Mouse (Mus musculus): Measurements from ENCODE around the gene Casp9. TPM values are rescaled to one million over a fixed set of nuclear protein-coding genes. Genes with fewer than 3 reads are reported as not detected.

Gene Casp9
- polyA plus RNA-seq, 1 experiment, result 19.0 TPM

- Histone ChIP-seq H3K4me1 (ENCODE audit: control insufficient read depth, insufficient read depth, low read length) (peaks cover 12% of the 10 kb centered on the region), H3K4me3 (replicated peaks; ENCODE audit: extremely low read depth, low read depth, low read length) (no peak overlapping the region)
- 88% methylated on average over 7 of the region's 7 CpGs for WGBS
- no peak for DNase-seq
- TF ChIP-seq CTCF (IDR thresholded peaks at IDR 0.05; ENCODE audit: insufficient read depth, low read length) (no peak), POLR2A (IDR thresholded peaks at IDR 0.05; ENCODE audit: borderline replicate concordance, extremely low read depth, low read depth, low read length) (no peak)
Observed at GRCm38 (mm10) chr4:141791486-141791885, 1.9 kb upstream of the Casp9 start.

GRCm38 (mm10) chr4:141791951-141792350, 1.5 kb upstream of the Casp9 start:
- WGBS, result 80% methylated on average over 8 of the region's 8 CpGs

GRCm38 (mm10) chr4:141792554-141793281, 694 bp upstream of the Casp9 start:
- Histone ChIP-seq H3K4me3 (replicated peaks; ENCODE audit: extremely low read depth, low read depth, low read length) (peak overlapping the region; percentile 36), H3K4me1 (ENCODE audit: control insufficient read depth, insufficient read depth, low read length) (peaks cover 8% of the 10 kb centered on the region)
- DNase-seq, result no peak
- no peak for TF ChIP-seq CTCF (IDR thresholded peaks at IDR 0.05; ENCODE audit: insufficient read depth, low read length)
- TF ChIP-seq POLR2A (IDR thresholded peaks at IDR 0.05; ENCODE audit: borderline replicate concordance, extremely low read depth, low read depth, low read length), result no peak
- 10% methylated on average over 10 of the region's 10 CpGs for WGBS

More at GRCm38 (mm10) chr4:141791951-141792350, 1.5 kb upstream of the Casp9 start:
- no peak for DNase-seq
- no peak for TF ChIP-seq POLR2A (IDR thresholded peaks at IDR 0.05; ENCODE audit: borderline replicate concordance, extremely low read depth, low read depth, low read length)
- no peak for TF ChIP-seq CTCF (IDR thresholded peaks at IDR 0.05; ENCODE audit: insufficient read depth, low read length)
- H3K4me1 ChIP-seq (ENCODE audit: control insufficient read depth, insufficient read depth, low read length), result peaks cover 10% of the 10 kb centered on the region
- H3K4me3 ChIP-seq (replicated peaks; ENCODE audit: extremely low read depth, low read depth, low read length), result no peak overlapping the region

GRCm38 (mm10) chr4:141794152-141794535, 732 bp downstream of the Casp9 start:
- Histone ChIP-seq H3K4me1 (ENCODE audit: control insufficient read depth, insufficient read depth, low read length) (peaks cover 8% of the 10 kb centered on the region), H3K4me3 (replicated peaks; ENCODE audit: extremely low read depth, low read depth, low read length) (peak overlapping the region; percentile 67)
- DNase-seq, result no peak
- TF ChIP-seq CTCF (IDR thresholded peaks at IDR 0.05; ENCODE audit: insufficient read depth, low read length) (no peak), POLR2A (IDR thresholded peaks at IDR 0.05; ENCODE audit: borderline replicate concordance, extremely low read depth, low read depth, low read length) (no peak)
- WGBS, result 3% methylated on average over 5 of the region's 5 CpGs

- WGBS, result 76% methylated on average over 7 of the region's 7 CpGs
- Histone ChIP-seq H3K4me1 (ENCODE audit: control insufficient read depth, insufficient read depth, low read length) (peaks cover 3% of the 10 kb centered on the region; the same call in 1 of the 2 replicates), H3K4me3 (replicated peaks; ENCODE audit: extremely low read depth, low read depth, low read length) (no peak overlapping the region)
- DNase-seq, result no peak
- TF ChIP-seq CTCF (IDR thresholded peaks at IDR 0.05; ENCODE audit: insufficient read depth, low read length), result no peak
- TF ChIP-seq POLR2A (IDR thresholded peaks at IDR 0.05; ENCODE audit: borderline replicate concordance, extremely low read depth, low read depth, low read length), result no peak
Observed at GRCm38 (mm10) chr4:141796356-141796755, 2.9 kb downstream of the Casp9 start.

GRCm38 (mm10) chr4:141796954-141797353, 3.5 kb downstream of the Casp9 start:
- peaks cover 3% of the 10 kb centered on the region; the same call in 1 of the 2 replicates for H3K4me1 ChIP-seq (ENCODE audit: control insufficient read depth, insufficient read depth, low read length)
- no peak for DNase-seq
- no peak overlapping the region for H3K4me3 ChIP-seq (replicated peaks; ENCODE audit: extremely low read depth, low read depth, low read length)
- 92% methylated on average over 4 of the region's 4 CpGs for WGBS
- TF ChIP-seq CTCF (IDR thresholded peaks at IDR 0.05; ENCODE audit: insufficient read depth, low read length), result no peak
- TF ChIP-seq POLR2A (IDR thresholded peaks at IDR 0.05; ENCODE audit: borderline replicate concordance, extremely low read depth, low read depth, low read length), result no peak

- DNase-seq, result no peak
- WGBS, result 94% methylated on average over 5 of the region's 5 CpGs
- TF ChIP-seq CTCF (IDR thresholded peaks at IDR 0.05; ENCODE audit: insufficient read depth, low read length) (no peak), POLR2A (IDR thresholded peaks at IDR 0.05; ENCODE audit: borderline replicate concordance, extremely low read depth, low read depth, low read length) (no peak)
- Histone ChIP-seq H3K4me3 (replicated peaks; ENCODE audit: extremely low read depth, low read depth, low read length) (no peak overlapping the region), H3K4me1 (ENCODE audit: control insufficient read depth, insufficient read depth, low read length) (peaks cover 3% of the 10 kb centered on the region; the same call in 1 of the 2 replicates)
Observed at GRCm38 (mm10) chr4:141797545-141797944, 4.1 kb downstream of the Casp9 start.

GRCm38 (mm10) chr4:141804105-141804504, 10.7 kb downstream of the Casp9 start:
- no peak for DNase-seq
- 86% methylated on average over 4 of the region's 4 CpGs for WGBS
- no peak overlapping the region for H3K4me3 ChIP-seq (replicated peaks; ENCODE audit: extremely low read depth, low read depth, low read length)
- no peak for TF ChIP-seq POLR2A (IDR thresholded peaks at IDR 0.05; ENCODE audit: borderline replicate concordance, extremely low read depth, low read depth, low read length)
- TF ChIP-seq CTCF (IDR thresholded peaks at IDR 0.05; ENCODE audit: insufficient read depth, low read length), result no peak
- no peaks in the 10 kb centered on the region for H3K4me1 ChIP-seq (ENCODE audit: control insufficient read depth, insufficient read depth, low read length)

- H3K4me3 ChIP-seq (replicated peaks; ENCODE audit: extremely low read depth, low read depth, low read length), result no peak overlapping the region
- WGBS, result 94% methylated on average over 8 of the region's 8 CpGs
- H3K4me1 ChIP-seq (ENCODE audit: control insufficient read depth, insufficient read depth, low read length), result no peaks in the 10 kb centered on the region
- TF ChIP-seq CTCF (IDR thresholded peaks at IDR 0.05; ENCODE audit: insufficient read depth, low read length), result no peak
- no peak for TF ChIP-seq POLR2A (IDR thresholded peaks at IDR 0.05; ENCODE audit: borderline replicate concordance, extremely low read depth, low read depth, low read length)
- no peak for DNase-seq
Observed at GRCm38 (mm10) chr4:141805886-141806285, 12.5 kb downstream of the Casp9 start.

- Histone ChIP-seq H3K4me3 (replicated peaks; ENCODE audit: extremely low read depth, low read depth, low read length) (no peak overlapping the region), H3K4me1 (ENCODE audit: control insufficient read depth, insufficient read depth, low read length) (no peaks in the 10 kb centered on the region)
- DNase-seq, result no peak
- peak; percentile 77 for TF ChIP-seq CTCF (IDR thresholded peaks at IDR 0.05; ENCODE audit: insufficient read depth, low read length)
- TF ChIP-seq POLR2A (IDR thresholded peaks at IDR 0.05; ENCODE audit: borderline replicate concordance, extremely low read depth, low read depth, low read length), result no peak
- WGBS, result 77% methylated on average over 8 of the region's 8 CpGs
Observed at GRCm38 (mm10) chr4:141809850-141810464, 16.5 kb downstream of the Casp9 start.

All from lung, adult 2 months (tissue).